Mouse (Mus musculus): ENCODE data around the gene Snrnp27. TPM values are rescaled to one million over a fixed set of nuclear protein-coding genes. Genes with fewer than 3 reads are reported as not detected.

Gene Snrnp27
- polyA plus RNA-seq, 1 experiment: 63.4 TPM

- H3K4me3 ChIP-seq (ENCODE audit: insufficient read depth, low read length): peak overlapping the region; percentile 15
- H3K27ac ChIP-seq (ENCODE audit: insufficient read depth, low read depth, low read length): peak overlapping the region; percentile 69
- H3K4me1 ChIP-seq (ENCODE audit: control insufficient read depth, insufficient read depth, low read length): peaks cover 37% of the 10 kb centered on the region
- no peak for TF ChIP-seq POLR2A (IDR thresholded peaks at IDR 0.05; ENCODE audit: borderline replicate concordance, low read depth, low read length)
- no peak for TF ChIP-seq CTCF (IDR thresholded peaks at IDR 0.05; ENCODE audit: low read depth, low read length)
Measured at GRCm38 (mm10) chr6:86665560-86666307, 18.6 kb downstream of the Snrnp27 start.

- TF ChIP-seq POLR2A (IDR thresholded peaks at IDR 0.05; ENCODE audit: borderline replicate concordance, low read depth, low read length): no peak
- no peak for TF ChIP-seq CTCF (IDR thresholded peaks at IDR 0.05; ENCODE audit: low read depth, low read length)
- H3K27ac ChIP-seq (ENCODE audit: insufficient read depth, low read depth, low read length): no peak overlapping the region
- H3K4me1 ChIP-seq (ENCODE audit: control insufficient read depth, insufficient read depth, low read length): peaks cover 42% of the 10 kb centered on the region
- no peak overlapping the region for H3K4me3 ChIP-seq (ENCODE audit: insufficient read depth, low read length)
Measured at GRCm38 (mm10) chr6:86665076-86665475, 19.2 kb downstream of the Snrnp27 start.

- Histone ChIP-seq H3K27ac (ENCODE audit: insufficient read depth, low read depth, low read length) (peak overlapping the region; percentile 88), H3K4me3 (ENCODE audit: insufficient read depth, low read length) (no peak overlapping the region), H3K4me1 (ENCODE audit: control insufficient read depth, insufficient read depth, low read length) (peaks cover 36% of the 10 kb centered on the region)
- no peak for TF ChIP-seq POLR2A (IDR thresholded peaks at IDR 0.05; ENCODE audit: borderline replicate concordance, low read depth, low read length)
- TF ChIP-seq CTCF (IDR thresholded peaks at IDR 0.05; ENCODE audit: low read depth, low read length): no peak
Measured at GRCm38 (mm10) chr6:86660161-86660877, 24.0 kb downstream of the Snrnp27 start.

- no peak overlapping the region for H3K27ac ChIP-seq (ENCODE audit: insufficient read depth, low read depth, low read length)
- H3K4me1 ChIP-seq (ENCODE audit: control insufficient read depth, insufficient read depth, low read length): peaks cover 36% of the 10 kb centered on the region
- H3K4me3 ChIP-seq (ENCODE audit: insufficient read depth, low read length): no peak overlapping the region
- TF ChIP-seq POLR2A (IDR thresholded peaks at IDR 0.05; ENCODE audit: borderline replicate concordance, low read depth, low read length) (no peak), CTCF (IDR thresholded peaks at IDR 0.05; ENCODE audit: low read depth, low read length) (no peak)
Measured at GRCm38 (mm10) chr6:86658501-86658900, 25.8 kb downstream of the Snrnp27 start.

GRCm38 (mm10) chr6:86654270-86654916 lies 29.9 kb downstream of the Snrnp27 start:
- TF ChIP-seq CTCF (IDR thresholded peaks at IDR 0.05; ENCODE audit: low read depth, low read length): no peak
- no peak for TF ChIP-seq POLR2A (IDR thresholded peaks at IDR 0.05; ENCODE audit: borderline replicate concordance, low read depth, low read length)
- Histone ChIP-seq H3K27ac (ENCODE audit: insufficient read depth, low read depth, low read length) (no peak overlapping the region), H3K4me3 (ENCODE audit: insufficient read depth, low read length) (no peak overlapping the region), H3K4me1 (ENCODE audit: control insufficient read depth, insufficient read depth, low read length) (peaks cover 21% of the 10 kb centered on the region)

- TF ChIP-seq POLR2A (IDR thresholded peaks at IDR 0.05; ENCODE audit: borderline replicate concordance, low read depth, low read length) (no peak), CTCF (IDR thresholded peaks at IDR 0.05; ENCODE audit: low read depth, low read length) (no peak)
- Histone ChIP-seq H3K4me1 (ENCODE audit: control insufficient read depth, insufficient read depth, low read length) (peaks cover 15% of the 10 kb centered on the region), H3K4me3 (ENCODE audit: insufficient read depth, low read length) (no peak overlapping the region), H3K27ac (ENCODE audit: insufficient read depth, low read depth, low read length) (no peak overlapping the region)
Measured at GRCm38 (mm10) chr6:86653026-86653425, 31.3 kb downstream of the Snrnp27 start.

- Histone ChIP-seq H3K27ac (ENCODE audit: insufficient read depth, low read depth, low read length) (no peak overlapping the region), H3K4me3 (ENCODE audit: insufficient read depth, low read length) (no peak overlapping the region)
Measured at GRCm38 (mm10) chr6:86646143-86646542, 38.2 kb downstream of the Snrnp27 start.

GRCm38 (mm10) chr6:86645551-86645950 lies 38.8 kb downstream of the Snrnp27 start:
- H3K4me3 ChIP-seq (ENCODE audit: insufficient read depth, low read length): no peak overlapping the region
- no peak for TF ChIP-seq CTCF (IDR thresholded peaks at IDR 0.05; ENCODE audit: low read depth, low read length)
- TF ChIP-seq POLR2A (IDR thresholded peaks at IDR 0.05; ENCODE audit: borderline replicate concordance, low read depth, low read length): no peak
- no peaks in the 10 kb centered on the region for H3K4me1 ChIP-seq (ENCODE audit: control insufficient read depth, insufficient read depth, low read length)
- H3K27ac ChIP-seq (ENCODE audit: insufficient read depth, low read depth, low read length): no peak overlapping the region

More at GRCm38 (mm10) chr6:86646143-86646542, 38.2 kb downstream of the Snrnp27 start:
- TF ChIP-seq CTCF (IDR thresholded peaks at IDR 0.05; ENCODE audit: low read depth, low read length): no peak
- TF ChIP-seq POLR2A (IDR thresholded peaks at IDR 0.05; ENCODE audit: borderline replicate concordance, low read depth, low read length): no peak
- no peaks in the 10 kb centered on the region for H3K4me1 ChIP-seq (ENCODE audit: control insufficient read depth, insufficient read depth, low read length)

GRCm38 (mm10) chr6:86644775-86645400 lies 39.4 kb downstream of the Snrnp27 start:
- Histone ChIP-seq H3K4me1 (ENCODE audit: control insufficient read depth, insufficient read depth, low read length) (peaks cover 4% of the 10 kb centered on the region), H3K27ac (ENCODE audit: insufficient read depth, low read depth, low read length) (no peak overlapping the region), H3K4me3 (ENCODE audit: insufficient read depth, low read length) (no peak overlapping the region)
- no peak for TF ChIP-seq POLR2A (IDR thresholded peaks at IDR 0.05; ENCODE audit: borderline replicate concordance, low read depth, low read length)
- TF ChIP-seq CTCF (IDR thresholded peaks at IDR 0.05; ENCODE audit: low read depth, low read length): no peak
